Mouse (Mus musculus): ENCODE results near the gene Macf1.

DNA sequence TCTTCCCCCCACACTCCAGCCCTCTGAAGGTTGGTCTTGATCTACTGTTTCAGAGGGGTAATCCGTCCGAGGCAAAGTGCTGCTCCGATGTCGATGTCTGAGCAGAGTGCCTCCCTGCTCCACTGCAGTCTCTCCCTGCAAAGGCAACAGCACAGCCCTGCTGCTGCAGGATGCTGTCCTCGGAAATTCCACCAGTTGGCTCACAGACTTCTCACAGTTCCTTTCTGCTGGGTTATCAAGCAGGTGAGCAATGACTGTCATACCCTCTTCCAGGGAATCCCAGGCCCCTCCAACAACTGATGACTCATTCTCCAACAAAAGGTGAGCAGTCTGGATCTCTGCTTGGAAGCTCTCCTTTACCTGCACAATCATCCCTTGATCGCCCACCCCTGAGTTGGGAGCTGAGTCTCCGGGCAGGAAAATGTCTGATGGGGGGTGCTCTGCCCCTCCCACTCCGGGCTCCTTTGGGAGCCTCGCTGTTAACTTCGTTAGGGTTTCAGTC, 157.3 kb downstream of the Macf1 start:
- no peak for TF ChIP-seq CTCF (IDR thresholded peaks at IDR 0.05; ENCODE audit: extremely low read depth, insufficient read length, insufficient replicate concordance, low read depth, low read length)
- no peak for TF ChIP-seq POLR2A (IDR thresholded peaks at IDR 0.05; ENCODE audit: low read depth, low read length)
